Mouse (Mus musculus) MEL (cell line): ENCODE results near the gene Fam162b. TPM values are rescaled to one million over a fixed set of nuclear protein-coding genes. Genes with fewer than 3 reads are reported as not detected.

Experiments
- DNase-seq: peaks from one replicate; pipeline ENCODE4 v3.0.0; 2011; ENCODE audit warnings: low read depth, low spot score
- H3K27ac ChIP-seq: 2 replicates; pipeline ENCODE4 v1.5.1; 2012; ENCODE audit warnings: low read depth, mild to moderate bottlenecking, control low read depth, low read length, moderate library complexity; ENCODE audit not compliant: control insufficient read depth
- H3K27me3 ChIP-seq, 2 experiments: fragments of 150-350 bp in 1 of 2; sonication (generic) in 1 of 2; 2 replicates each; pipeline ENCODE4 v1.6.1; 2012; ENCODE audit warnings: low read length in 2 of 2, mild to moderate bottlenecking in 2 of 2, improper control_type of control experiment in 1 of 2, moderate library complexity in 1 of 2; ENCODE audit not compliant: insufficient read depth in 2 of 2, control insufficient read depth in 1 of 2
- H3K36me3 ChIP-seq, 2 experiments: 2 replicates each; pipeline ENCODE4 v1.6.1; 2012 to 2014; ENCODE audit warnings: low read length in 2 of 2, improper control_type of control experiment in 1 of 2, inconsistent platforms in 1 of 2, mild to moderate bottlenecking in 1 of 2; ENCODE audit not compliant: insufficient read depth in 2 of 2, control insufficient read depth in 1 of 2
- H3K4me1 ChIP-seq, 2 experiments: fragments of 150-350 bp in 1 of 2; sonication (generic) in 1 of 2; 2 replicates each; pipeline ENCODE4 v1.6.1; 2012; ENCODE audit warnings: low read length in 2 of 2, improper control_type of control experiment in 1 of 2, mild to moderate bottlenecking in 1 of 2; ENCODE audit not compliant: insufficient read depth in 2 of 2, control insufficient read depth in 1 of 2
- H3K4me3 ChIP-seq, 2 experiments: fragments of 150-350 bp in 1 of 2; sonication (generic) in 1 of 2; 2 replicates each; pipeline ENCODE4 v1.5.1; 2012; ENCODE audit warnings: low read depth in 2 of 2, low read length in 2 of 2, mild to moderate bottlenecking in 2 of 2, moderate library complexity in 2 of 2, control low read depth in 1 of 2, improper control_type of control experiment in 1 of 2; ENCODE audit not compliant: control insufficient read depth in 1 of 2, insufficient read depth in 1 of 2
- H3K79me2 ChIP-seq: 2 replicates; pipeline ENCODE4 v1.6.1; 2012; ENCODE audit warnings: mild to moderate bottlenecking, low read length, moderate library complexity; ENCODE audit not compliant: control insufficient read depth, poor library complexity, insufficient read depth
- H3K9ac ChIP-seq: 2 replicates; pipeline ENCODE4 v1.6.1; 2012; ENCODE audit warnings: low read depth, mild to moderate bottlenecking, control low read depth, low read length, moderate library complexity; ENCODE audit not compliant: control insufficient read depth, poor library complexity, severe bottlenecking
- H3K9me3 ChIP-seq: fragments of 150-350 bp; sonication (generic); replicated peaks from 2 replicates; pipeline ENCODE4 v1.6.1; 2012; ENCODE audit warnings: mild to moderate bottlenecking, low read length, improper control_type of control experiment, moderate library complexity; ENCODE audit not compliant: insufficient read depth
- BHLHE40 ChIP-seq: IDR thresholded peaks from 2 replicates; pipeline ENCODE4 v1.6.1; 2012; ENCODE audit warnings: low read depth, mild to moderate bottlenecking, inconsistent platforms, low read length, improper control_type of control experiment, borderline replicate concordance
- E2F4 ChIP-seq: IDR thresholded peaks from 2 replicates; pipeline ENCODE4 v1.6.1; 2011; ENCODE audit warnings: low read depth, low read length, improper control_type of control experiment, borderline replicate concordance
- ELF1 ChIP-seq: IDR thresholded peaks from 2 replicates; pipeline ENCODE4 v1.6.1; 2014; ENCODE audit warnings: low read depth, mild to moderate bottlenecking, inconsistent platforms, low read length, improper control_type of control experiment, moderate library complexity
- EP300 ChIP-seq, 2 experiments: IDR thresholded peaks; 2 replicates each; pipeline ENCODE4 v1.6.1; 2011; ENCODE audit warnings: improper control_type of control experiment in 2 of 2, low read length in 2 of 2, low read depth in 1 of 2, mild to moderate bottlenecking in 1 of 2
- ETS1 ChIP-seq: IDR thresholded peaks from 2 replicates; pipeline ENCODE4 v1.6.1; 2012; ENCODE audit warnings: low read depth, mild to moderate bottlenecking, inconsistent platforms, low read length, improper control_type of control experiment, moderate library complexity
- GABPA ChIP-seq: IDR thresholded peaks from 2 replicates; pipeline ENCODE4 v1.6.1; 2012; ENCODE audit warnings: low read depth, mild to moderate bottlenecking, inconsistent platforms, low read length, improper control_type of control experiment, moderate library complexity
- GATA1 ChIP-seq: IDR thresholded peaks from 2 replicates; pipeline ENCODE4 v1.6.1; 2011; ENCODE audit warnings: low read depth, low read length, improper control_type of control experiment
- JUND ChIP-seq: IDR thresholded peaks from 2 replicates; pipeline ENCODE4 v1.6.1; 2011; ENCODE audit warnings: low read depth, mild to moderate bottlenecking, improper control_type of control experiment, low read length
- MAFK ChIP-seq: IDR thresholded peaks from 2 replicates; pipeline ENCODE4 v1.6.1; 2011; ENCODE audit warnings: low read depth, mild to moderate bottlenecking, low read length, improper control_type of control experiment, borderline replicate concordance
- MXI1 ChIP-seq: IDR thresholded peaks from 2 replicates; pipeline ENCODE4 v1.6.1; 2011; ENCODE audit warnings: mild to moderate bottlenecking, low read depth, low read length, improper control_type of control experiment
- MYB ChIP-seq: IDR thresholded peaks from 2 replicates; pipeline ENCODE4 v1.6.1; 2011; ENCODE audit warnings: mild to moderate bottlenecking, low read depth, low read length, improper control_type of control experiment
- NELFE ChIP-seq: IDR thresholded peaks from 2 replicates; pipeline ENCODE4 v1.6.1; 2011; ENCODE audit warnings: low read depth, low read length, improper control_type of control experiment
- NRF1 ChIP-seq: IDR thresholded peaks from 2 replicates; pipeline ENCODE4 v1.6.1; 2014; ENCODE audit warnings: low read depth, mild to moderate bottlenecking, inconsistent platforms, low read length, improper control_type of control experiment, moderate library complexity; ENCODE audit not compliant: poor library complexity, insufficient read depth, severe bottlenecking
- POLR2A ChIP-seq, 2 experiments: IDR thresholded peaks; 2 replicates each; pipeline ENCODE4 v1.6.1; 2011 to 2012; ENCODE audit warnings: low read length in 2 of 2, mild to moderate bottlenecking in 2 of 2, control low read depth in 1 of 2, improper control_type of control experiment in 1 of 2, low read depth in 1 of 2, moderate library complexity in 1 of 2; ENCODE audit not compliant: control insufficient read depth in 1 of 2, insufficient read depth in 1 of 2, poor library complexity in 1 of 2
- POLR2AphosphoS5 ChIP-seq: IDR thresholded peaks from 2 replicates; pipeline ENCODE4 v1.6.1; 2012; ENCODE audit warnings: low read depth, borderline replicate concordance, mild to moderate bottlenecking, inconsistent platforms, low read length, moderate library complexity, mixed read lengths
- RAD21 ChIP-seq: IDR thresholded peaks from 2 replicates; pipeline ENCODE4 v1.6.1; 2011; ENCODE audit warnings: mild to moderate bottlenecking, low read depth, low read length, improper control_type of control experiment
- RCOR1 ChIP-seq: IDR thresholded peaks from 2 replicates; pipeline ENCODE4 v1.6.1; 2012; ENCODE audit warnings: low read depth, mild to moderate bottlenecking, inconsistent platforms, low read length, improper control_type of control experiment
- TAL1 ChIP-seq: IDR thresholded peaks from 2 replicates; pipeline ENCODE4 v1.6.1; 2012; ENCODE audit warnings: mild to moderate bottlenecking, inconsistent platforms, low read length, moderate library complexity, mixed read lengths
- TBP ChIP-seq: IDR thresholded peaks from 2 replicates; pipeline ENCODE4 v1.8.0; 2011; ENCODE audit warnings: low read depth, low read length, improper control_type of control experiment
- TCF12 ChIP-seq: IDR thresholded peaks from 2 replicates; pipeline ENCODE4 v1.6.1; 2014; ENCODE audit warnings: low read depth, mild to moderate bottlenecking, inconsistent platforms, low read length, improper control_type of control experiment, moderate library complexity
- UBTF ChIP-seq: IDR thresholded peaks from 2 replicates; pipeline ENCODE4 v1.6.1; 2012; ENCODE audit warnings: low read depth, mild to moderate bottlenecking, inconsistent platforms, low read length, improper control_type of control experiment, moderate library complexity, borderline replicate concordance; ENCODE audit not compliant: insufficient read depth
- USF2 ChIP-seq, 2 experiments: IDR thresholded peaks; 2 replicates each; pipeline ENCODE4 v1.6.1; 2011 to 2012; ENCODE audit warnings: improper control_type of control experiment in 2 of 2, low read length in 2 of 2, borderline replicate concordance in 1 of 2, inconsistent platforms in 1 of 2, low read depth in 1 of 2, mild to moderate bottlenecking in 1 of 2; ENCODE audit not compliant: insufficient read depth in 1 of 2
- ZC3H11A ChIP-seq: IDR thresholded peaks from 2 replicates; pipeline ENCODE4 v1.6.1; 2012; ENCODE audit warnings: low read depth, mild to moderate bottlenecking, inconsistent platforms, low read length, improper control_type of control experiment
- ZMIZ1 ChIP-seq: IDR thresholded peaks from 2 replicates; pipeline ENCODE4 v1.6.1; 2012; ENCODE audit warnings: low read depth, mild to moderate bottlenecking, inconsistent platforms, low read length, improper control_type of control experiment, moderate library complexity
- polyA plus RNA-seq, 2 experiments: library from polyadenylated mRNA; stranded (reverse) in 1 of 2; unstranded in 1 of 2; fragments of >175 nt in 1 of 2; fragments of >200 nt in 1 of 2; gene quantifications; 2 replicates each; pipeline versions ENCODE4 v1.2.1 to v1.2.4; 2012; ENCODE audit warnings: low replicate concordance in 2 of 2, low read depth in 1 of 2; ENCODE audit not compliant: insufficient read length in 2 of 2, insufficient read depth in 1 of 2, missing spikeins in 1 of 2
- total RNA-seq: library from RNA; depleted of rRNA; stranded (reverse); fragments of 300-350 nt; gene quantifications from 2 replicates; pipeline ENCODE4 v1.2.3, GENCODE M21; 2012

Gene Fam162b
- total and polyA plus RNA-seq, 3 experiments: not detected

GRCm38 (mm10) chr10:51614826-51615590 is 24.7 kb upstream of the Fam162b start:
- no peaks in the 10 kb centered on the region for H3K9me3 ChIP-seq
- no peak for DNase-seq
- H3K9ac ChIP-seq: no peak overlapping the region
- H3K27ac ChIP-seq: no peak overlapping the region
- H3K4me3 ChIP-seq: no peak overlapping the region
- TF ChIP-seq RCOR1 (no peak), GABPA (no peak), ELF1 (no peak), BHLHE40 (no peak), E2F4 (no peak), MAFK (no peak), ZMIZ1 (no peak), UBTF (no peak), MYB (no peak), ETS1 (no peak), JUND (no peak), NRF1 (no peak), POLR2A (IDR thresholded peaks at IDR 0.05; ENCODE audit: control insufficient read depth in 1 of 2, insufficient read depth in 1 of 2, low read depth in 1 of 2, low read length in 2 of 2, poor library complexity in 1 of 2) (no peak), POLR2AphosphoS5 (no peak), MXI1 (no peak), ZC3H11A (no peak), TBP (no peak)
- no peaks in the 10 kb centered on the region for H3K27me3 ChIP-seq
- H3K79me2 ChIP-seq: no peaks in the 10 kb centered on the region
- H3K36me3 ChIP-seq: no peaks in the 10 kb centered on the region
- H3K4me1 ChIP-seq: no peaks in the 10 kb centered on the region

- no peak for DNase-seq
- no peaks in the 10 kb centered on the region for H3K4me1 ChIP-seq
- H3K36me3 ChIP-seq: no peaks in the 10 kb centered on the region
- H3K9me3 ChIP-seq: no peaks in the 10 kb centered on the region
- no peak overlapping the region for H3K4me3 ChIP-seq
- H3K27me3 ChIP-seq: no peaks in the 10 kb centered on the region
- no peaks in the 10 kb centered on the region for H3K79me2 ChIP-seq
- H3K27ac ChIP-seq: no peak overlapping the region
- H3K9ac ChIP-seq: no peak overlapping the region
- TF ChIP-seq RAD21: no peak
- TF ChIP-seq NRF1: no peak
- no peak for TF ChIP-seq TCF12
- no peak for TF ChIP-seq ETS1
- no peak for TF ChIP-seq JUND
- TF ChIP-seq TAL1: no peak
- no peak for TF ChIP-seq NELFE
- no peak for TF ChIP-seq MAFK
- no peak for TF ChIP-seq TBP
- TF ChIP-seq EP300 (IDR thresholded peaks at IDR 0.05; ENCODE audit: low read depth in 1 of 2, low read length in 2 of 2): no peak
- TF ChIP-seq GATA1: no peak
- TF ChIP-seq BHLHE40: no peak
- TF ChIP-seq POLR2A (IDR thresholded peaks at IDR 0.05; ENCODE audit: control insufficient read depth in 1 of 2, insufficient read depth in 1 of 2, low read depth in 1 of 2, low read length in 2 of 2, poor library complexity in 1 of 2): no peak
- no peak for TF ChIP-seq USF2 (IDR thresholded peaks at IDR 0.05; ENCODE audit: borderline replicate concordance in 1 of 2, insufficient read depth in 1 of 2, low read depth in 1 of 2, low read length in 2 of 2)
These were observed 23.1 kb upstream of the Fam162b start for GRCm38 (mm10) chr10:51613421-51613820.
